Mouse (Mus musculus): ENCODE results near the gene Isyna1. TPM values are rescaled to one million over a fixed set of nuclear protein-coding genes. Genes with fewer than 3 reads are reported as not detected.

Gene Isyna1
- polyA plus RNA-seq, 1 experiment from 2014 or later, result 114 TPM

DNA sequence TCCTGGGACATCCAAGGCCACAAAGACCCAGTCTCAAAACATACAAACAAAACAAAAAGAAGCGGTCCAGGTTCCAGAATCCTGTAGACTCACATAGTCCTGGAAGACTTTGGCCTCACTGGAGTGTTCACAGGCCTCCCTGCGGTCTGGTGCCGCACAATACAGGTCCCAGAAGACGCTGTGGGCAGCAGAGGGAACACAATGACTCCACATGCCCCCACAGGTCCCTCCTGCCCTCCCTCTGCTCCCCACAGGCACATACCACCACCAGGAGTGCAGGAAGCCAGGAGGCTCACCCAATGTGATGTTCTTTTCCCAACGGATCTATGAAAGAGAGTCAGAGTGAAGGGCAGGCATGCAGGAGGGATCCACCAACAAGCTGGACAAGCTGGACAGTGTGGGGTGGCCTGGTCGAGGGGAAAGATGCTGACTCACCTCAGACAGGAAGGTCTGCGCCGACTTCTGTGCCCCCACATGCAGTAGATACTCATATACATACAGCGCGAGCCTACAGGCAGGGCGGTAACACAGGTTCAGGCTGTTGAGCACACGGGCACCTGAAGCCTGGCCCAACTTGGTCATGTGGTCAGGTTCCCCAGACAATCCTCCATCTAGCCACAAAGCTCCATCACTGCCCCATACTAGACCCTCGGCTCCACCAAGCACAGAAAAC lies 8.1 kb downstream of the Isyna1 start:
- Histone ChIP-seq H3K36me3 (ENCODE audit: control insufficient read depth, insufficient read depth, low read length) (peaks cover 20% of the 10 kb centered on the region), H3K27ac (replicated peaks; ENCODE audit: low read depth, low read length) (no peak overlapping the region), H3K4me3 (ENCODE audit: low read depth, low read length) (no peak overlapping the region), H3K27me3 (ENCODE audit: control insufficient read depth, insufficient read depth, low read length) (0 out of 2 replicates have a peak, but pooled peaks cover 2% of the 10 kb centered on the region), H3K9ac (ENCODE audit: low read length) (no peak overlapping the region), H3K9me3 (ENCODE audit: control insufficient read depth, low read length) (no peaks in the 10 kb centered on the region), H3K4me1 (ENCODE audit: control insufficient read depth, insufficient read depth, low read length) (peaks cover 54% of the 10 kb centered on the region), H3K4me2 (ENCODE audit: low read depth, severe bottlenecking) (no peak overlapping the region)
- DNase-seq (ENCODE audit: low spot score), result no peak
- no peak for ATAC-seq (ENCODE audit: insufficient number of reproducible peaks, low FRiP score, low TSS enrichment, low read depth)
- WGBS, result 92% methylated on average over 13 of the region's 13 CpGs

DNA sequence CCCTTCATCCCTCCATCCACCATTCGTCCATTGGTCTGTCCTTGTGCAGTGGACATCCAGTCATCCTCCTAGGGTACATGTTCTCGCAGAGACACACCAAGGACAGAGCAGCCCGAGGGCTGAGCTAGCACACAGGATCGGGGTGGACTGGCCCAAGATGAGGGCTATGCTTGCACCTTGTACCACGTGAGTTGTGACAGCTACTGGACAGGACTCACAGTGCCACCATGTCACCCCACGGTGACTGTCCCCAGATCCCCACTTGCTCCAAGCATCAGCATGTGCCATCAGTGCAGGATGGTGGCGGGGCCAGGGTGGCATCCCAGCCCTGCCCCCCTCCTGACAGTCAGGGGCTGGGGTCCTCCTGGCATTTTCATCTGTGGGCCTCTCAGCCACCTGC lies 10.4 kb downstream of the Isyna1 start:
- Histone ChIP-seq H3K36me3 (ENCODE audit: control insufficient read depth, insufficient read depth, low read length) (peaks cover 15% of the 10 kb centered on the region), H3K27ac (replicated peaks; ENCODE audit: low read depth, low read length) (0 out of 2 replicates have a peak overlapping the region, but pooled peaks have one; percentile 30), H3K4me1 (ENCODE audit: control insufficient read depth, insufficient read depth, low read length) (peaks cover 43% of the 10 kb centered on the region), H3K4me2 (ENCODE audit: low read depth, severe bottlenecking) (peak overlapping the region; percentile 4; the same call in 1 of the 2 replicates), H3K9me3 (ENCODE audit: control insufficient read depth, low read length) (no peaks in the 10 kb centered on the region), H3K4me3 (ENCODE audit: low read depth, low read length) (no peak overlapping the region), H3K9ac (ENCODE audit: low read length) (no peak overlapping the region), H3K27me3 (ENCODE audit: control insufficient read depth, insufficient read depth, low read length) (no peaks in the 10 kb centered on the region)
- WGBS, result 88% methylated on average over 7 of the region's 7 CpGs
- ATAC-seq (ENCODE audit: insufficient number of reproducible peaks, low FRiP score, low TSS enrichment, low read depth) (no peak), DNase-seq (ENCODE audit: low spot score) (no peak)

DNA sequence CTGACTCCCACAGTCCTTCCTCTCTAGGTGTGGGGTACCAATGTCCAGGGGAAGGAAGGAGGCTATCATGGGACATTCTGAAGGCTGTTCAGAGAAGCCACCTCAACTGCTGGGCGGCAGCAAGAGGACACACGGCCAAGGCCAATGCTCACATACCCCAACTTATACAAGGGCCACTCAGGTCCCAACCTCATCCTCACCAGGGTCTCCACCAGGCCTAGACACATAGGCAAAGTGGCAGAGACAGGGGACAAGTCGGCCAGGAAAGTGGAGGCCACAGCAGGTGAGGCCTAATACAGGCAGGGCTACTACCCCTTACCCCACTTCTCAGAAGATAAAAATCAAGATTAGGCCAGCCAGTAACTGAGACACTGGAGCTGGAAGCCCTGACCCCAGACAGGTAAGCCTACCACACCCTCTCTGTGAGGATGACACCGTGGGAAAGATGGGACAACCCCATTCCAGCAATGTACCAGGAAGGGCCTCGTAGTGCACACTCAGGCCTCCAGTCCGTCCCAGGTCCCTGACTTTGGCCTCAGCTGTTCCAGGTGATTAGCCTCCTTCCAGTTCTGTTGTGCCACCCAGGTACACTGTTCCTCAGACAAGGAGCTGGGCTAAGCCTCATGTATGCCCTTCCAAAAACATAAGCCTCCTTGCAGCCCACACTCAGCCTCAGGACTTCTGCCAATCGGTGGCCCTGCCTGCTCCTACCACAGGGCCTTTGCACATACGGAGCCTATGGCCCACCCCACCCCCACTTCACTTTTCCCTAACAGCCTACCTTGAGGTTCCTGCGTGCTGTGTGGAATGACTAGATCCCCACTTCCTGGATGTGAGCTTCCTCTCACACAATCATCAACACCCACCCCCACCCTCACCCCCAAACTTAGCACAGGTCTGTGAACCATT lies 12.0 kb downstream of the Isyna1 start:
- H3K27me3 ChIP-seq (ENCODE audit: control insufficient read depth, insufficient read depth, low read length), result no peaks in the 10 kb centered on the region
- peak overlapping the region; percentile 90 for H3K4me2 ChIP-seq (ENCODE audit: low read depth, severe bottlenecking)
- 89% methylated on average over 9 of the region's 9 CpGs for WGBS
- ATAC-seq (ENCODE audit: insufficient number of reproducible peaks, low FRiP score, low TSS enrichment, low read depth) (no peak), DNase-seq (ENCODE audit: low spot score) (no peak)
- peaks cover 11% of the 10 kb centered on the region for H3K36me3 ChIP-seq (ENCODE audit: control insufficient read depth, insufficient read depth, low read length)
- no peak overlapping the region for H3K27ac ChIP-seq (replicated peaks; ENCODE audit: low read depth, low read length)
- H3K4me3 ChIP-seq (ENCODE audit: low read depth, low read length), result no peak overlapping the region; the same call in 1 of the 2 replicates
- H3K4me1 ChIP-seq (ENCODE audit: control insufficient read depth, insufficient read depth, low read length), result peaks cover 31% of the 10 kb centered on the region
- H3K9me3 ChIP-seq (ENCODE audit: control insufficient read depth, low read length), result no peaks in the 10 kb centered on the region
- H3K9ac ChIP-seq (ENCODE audit: low read length), result peak overlapping the region; percentile 30; the same call in 1 of the 2 replicates

DNA sequence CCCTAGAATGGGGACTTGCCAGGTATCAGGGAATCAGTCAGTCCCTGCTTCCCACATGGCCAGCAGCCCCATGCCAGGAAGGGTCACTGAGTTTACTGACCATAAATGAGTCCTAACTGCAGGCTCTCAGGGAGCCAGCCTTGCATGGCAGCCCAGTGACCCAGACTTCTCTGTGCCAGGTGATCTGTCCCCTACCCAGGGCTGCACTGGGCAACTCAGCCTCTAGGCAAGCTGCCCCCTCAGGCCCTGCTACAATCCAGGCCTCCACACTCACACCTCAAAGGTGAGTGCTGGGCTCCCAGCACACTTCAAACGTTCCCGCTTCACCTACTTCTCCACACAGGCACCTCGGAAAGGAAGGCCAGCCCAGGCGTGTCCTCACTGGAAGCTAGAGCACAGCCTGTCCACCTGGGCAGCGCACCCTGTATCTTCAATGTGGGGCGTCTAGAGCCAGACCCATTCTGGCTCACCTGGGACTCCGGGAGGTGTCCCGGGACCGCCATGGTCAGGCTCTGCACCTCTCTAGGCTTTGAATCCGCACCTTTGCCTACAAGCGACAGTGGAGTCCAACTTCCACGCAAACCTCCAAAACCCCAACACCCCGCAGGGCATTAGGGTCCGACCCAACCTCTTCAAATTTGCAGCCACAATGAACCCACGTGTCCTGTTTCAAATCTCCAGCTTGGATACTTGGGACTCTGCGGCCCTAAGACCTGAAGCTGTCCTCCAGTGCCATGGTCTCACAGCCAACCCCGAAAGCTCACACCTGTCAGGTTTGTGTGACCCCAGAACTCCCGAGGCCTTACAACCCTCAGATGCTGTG lies 12.8 kb downstream of the Isyna1 start:
- Histone ChIP-seq H3K4me3 (ENCODE audit: low read depth, low read length) (peak overlapping the region; percentile 79), H3K4me2 (ENCODE audit: low read depth, severe bottlenecking) (peak overlapping the region; percentile 90), H3K27me3 (ENCODE audit: control insufficient read depth, insufficient read depth, low read length) (no peaks in the 10 kb centered on the region), H3K27ac (replicated peaks; ENCODE audit: low read depth, low read length) (peak overlapping the region; percentile 42; the same call in 1 of the 2 replicates), H3K9ac (ENCODE audit: low read length) (peak overlapping the region; percentile 92), H3K36me3 (ENCODE audit: control insufficient read depth, insufficient read depth, low read length) (peaks cover 7% of the 10 kb centered on the region; the same call in 1 of the 2 replicates), H3K9me3 (ENCODE audit: control insufficient read depth, low read length) (no peaks in the 10 kb centered on the region), H3K4me1 (ENCODE audit: control insufficient read depth, insufficient read depth, low read length) (peaks cover 26% of the 10 kb centered on the region)
- WGBS, result 61% methylated on average over 18 of the region's 18 CpGs
- no peak for ATAC-seq (ENCODE audit: insufficient number of reproducible peaks, low FRiP score, low TSS enrichment, low read depth)
- DNase-seq (ENCODE audit: low spot score), result no peak

GRCm38 (mm10) chr8:70607603-70607897 lies 13.4 kb downstream of the Isyna1 start:
- ATAC-seq (ENCODE audit: insufficient number of reproducible peaks, low FRiP score, low TSS enrichment, low read depth) (no peak), DNase-seq (ENCODE audit: low spot score) (no peak)
- no peaks in the 10 kb centered on the region for H3K9me3 ChIP-seq (ENCODE audit: control insufficient read depth, low read length)
- peaks cover 3% of the 10 kb centered on the region; the same call in 1 of the 2 replicates for H3K36me3 ChIP-seq (ENCODE audit: control insufficient read depth, insufficient read depth, low read length)
- WGBS, result 22% methylated on average over 6 of the region's 6 CpGs
- H3K9ac ChIP-seq (ENCODE audit: low read length), result peak overlapping the region; percentile 92
- peaks cover 26% of the 10 kb centered on the region for H3K4me1 ChIP-seq (ENCODE audit: control insufficient read depth, insufficient read depth, low read length)
- H3K27me3 ChIP-seq (ENCODE audit: control insufficient read depth, insufficient read depth, low read length), result no peaks in the 10 kb centered on the region
- peak overlapping the region; percentile 90 for H3K4me2 ChIP-seq (ENCODE audit: low read depth, severe bottlenecking)
- peak overlapping the region; percentile 79 for H3K4me3 ChIP-seq (ENCODE audit: low read depth, low read length)
- peak overlapping the region; percentile 100; the same call in 1 of the 2 replicates for H3K27ac ChIP-seq (replicated peaks; ENCODE audit: low read depth, low read length)

- Histone ChIP-seq H3K9ac (ENCODE audit: low read length) (peak overlapping the region; percentile 92), H3K4me1 (ENCODE audit: control insufficient read depth, insufficient read depth, low read length) (peaks cover 26% of the 10 kb centered on the region), H3K27me3 (ENCODE audit: control insufficient read depth, insufficient read depth, low read length) (no peaks in the 10 kb centered on the region), H3K27ac (replicated peaks; ENCODE audit: low read depth, low read length) (peak overlapping the region; percentile 100), H3K4me3 (ENCODE audit: low read depth, low read length) (peak overlapping the region; percentile 79), H3K36me3 (ENCODE audit: control insufficient read depth, insufficient read depth, low read length) (no peaks in the 10 kb centered on the region; the same call in 1 of the 2 replicates), H3K4me2 (ENCODE audit: low read depth, severe bottlenecking) (peak overlapping the region; percentile 90), H3K9me3 (ENCODE audit: control insufficient read depth, low read length) (no peaks in the 10 kb centered on the region)
- ATAC-seq (ENCODE audit: insufficient number of reproducible peaks, low FRiP score, low TSS enrichment, low read depth) (no peak), DNase-seq (ENCODE audit: low spot score) (peak; percentile 79)
- 1% methylated on average over 84 of the region's 84 CpGs for WGBS
Observed at GRCm38 (mm10) chr8:70607898-70608748, 13.9 kb downstream of the Isyna1 start.

GRCm38 (mm10) chr8:70608749-70609367 lies 14.7 kb downstream of the Isyna1 start, which contains the start of gene Ssbp4:
Gene Ssbp4 (minus strand): TSS chr8:70608872.
- peak within 1 kb of the TSS; percentile 100 for H3K27ac ChIP-seq (replicated peaks; ENCODE audit: low read depth, low read length)
- H3K4me3 ChIP-seq (ENCODE audit: low read depth, low read length), result peak within 1 kb of the TSS; percentile 79
- DNase-seq (ENCODE audit: low spot score) (no peak), ATAC-seq (ENCODE audit: insufficient number of reproducible peaks, low FRiP score, low TSS enrichment, low read depth) (peak; percentile 2; the same call in 1 of the 2 replicates)
- H3K4me2 ChIP-seq (ENCODE audit: low read depth, severe bottlenecking), result peak within 1 kb of the TSS; percentile 90
- H3K27me3 ChIP-seq (ENCODE audit: control insufficient read depth, insufficient read depth, low read length), result no peaks in the 10 kb centered on the region
- peaks cover 26% of the 10 kb centered on the region for H3K4me1 ChIP-seq (ENCODE audit: control insufficient read depth, insufficient read depth, low read length)
- WGBS, result 5% methylated on average over 26 of the region's 26 CpGs
- H3K9me3 ChIP-seq (ENCODE audit: control insufficient read depth, low read length), result no peaks in the 10 kb centered on the region
- H3K9ac ChIP-seq (ENCODE audit: low read length), result peak within 1 kb of the TSS; percentile 92
- no peaks in the 10 kb centered on the region; the same call in 1 of the 2 replicates for H3K36me3 ChIP-seq (ENCODE audit: control insufficient read depth, insufficient read depth, low read length)
